Mouse (Mus musculus) embryonic stem cell, embryonic (primary cell): ENCODE results near the gene Mtrex.

ENCODE experiments used
- CTCF ChIA-PET, 4 experiments: fragments of 300-600 bp in 2 of 4; fragments of 350-600 bp in 2 of 4; sonication (Branson Sonifier 250); formaldehyde crosslinking; loops; one replicate each; lab custom pipeline; 2022; ENCODE audit warnings: inconsistent platforms in 2 of 4; lab: Charles Lee
- POLR2A ChIA-PET, 4 experiments: fragments of 300-600 bp in 2 of 4; fragments of 350-600 bp in 2 of 4; sonication (Branson Sonifier 250); formaldehyde crosslinking; loops; one replicate each; lab custom pipeline; 2022; ENCODE audit warnings: antibody characterized with exemption in 4 of 4, inconsistent platforms in 1 of 4; lab: Charles Lee

Mtrex gene

GRCm38 (mm10) chr13:112910434-112910833 is 16.8 kb downstream of the Mtrex start:
- CTCF ChIA-PET: interaction anchor here (0.6 to 2.2 kb wide), 10 partner anchors 8 to 237 kb away, joined by 3 to 8 read pairs (median 4); partner anchors contain the start of genes Dhx29 (in 1 of the 4) and Mtrex (in 1 of the 4)
- POLR2A ChIA-PET: interaction anchor here in 2 of 4 experiments (2.3 to 5.4 kb wide), 2 partner anchors 17 kb away, joined by 7 to 37 read pairs; partner anchors contain the start of genes Dhx29 (in 2 of the 2) and Mtrex (in 2 of the 2)

- POLR2A ChIA-PET: interaction anchor here in 3 of 4 experiments (0.6 to 5.4 kb wide), 4 partner anchors 18 to 1074 kb away, joined by 5 to 37 read pairs (median 8); partner anchors contain the start of genes Dhx29 (in 2 of the 3) and Mtrex (in 2 of the 3)
- CTCF ChIA-PET: interaction anchor here (0.6 to 2.3 kb wide), 11 partner anchors 9 to 236 kb away, joined by 3 to 8 read pairs (median 4); partner anchors contain the start of genes Dhx29 (in 1 of the 4) and Mtrex (in 1 of the 4)
Observed at GRCm38 (mm10) chr13:112909663-112910062, 17.5 kb downstream of the Mtrex start.

- CTCF ChIA-PET: no interaction called here
- POLR2A ChIA-PET: no interaction called here
Observed at GRCm38 (mm10) chr13:112902176-112902575, 25.0 kb downstream of the Mtrex start.

GRCm38 (mm10) chr13:112887234-112887633 is 40.0 kb downstream of the Mtrex start:
- CTCF ChIA-PET: no interaction called here

GRCm38 (mm10) chr13:112871500-112872266 is 55.5 kb downstream of the Mtrex start:
- ChIA-PET POLR2A (interaction anchor here in 1 of 4 experiments (1.0 to 1.2 kb wide), 2 partner anchors 26 to 50 kb away, joined by 3 to 5 read pairs; no protein-coding TSS in a partner anchor), CTCF (interaction anchor here in 2 of 4 experiments (0.7 to 1.1 kb wide), 2 partner anchors 198 to 1199 kb away, joined by 3 to 4 read pairs; no protein-coding TSS in a partner anchor)

More at GRCm38 (mm10) chr13:112887234-112887633, 40.0 kb downstream of the Mtrex start:
- POLR2A ChIA-PET: interaction anchor here in 2 of 4 experiments (0.7 to 1.1 kb wide), 2 partner anchors 8 to 40 kb away, joined by 3 read pairs; partner anchors contain the start of genes Dhx29 (in 1 of the 2) and Mtrex (in 1 of the 2)

- ChIA-PET POLR2A (interaction anchor here in 2 of 4 experiments (0.6 to 2.0 kb wide), 11 partner anchors 9 to 361 kb away, joined by 3 to 6 read pairs (median 3); partner anchors contain the start of genes Dhx29 (in 1 of the 2), Mcidas (in 1 of the 2) and Mtrex (in 1 of the 2)), CTCF (interaction anchor here in 2 of 4 experiments (0.6 to 1.0 kb wide), 2 partner anchors 41 to 196 kb away, joined by 3 to 4 read pairs; no protein-coding TSS in a partner anchor)
Observed at GRCm38 (mm10) chr13:112870039-112870690, 57.0 kb downstream of the Mtrex start.

- CTCF ChIA-PET: interaction anchor here in 2 of 4 experiments (0.8 to 1.4 kb wide), 2 partner anchors 189 to 193 kb away, joined by 3 read pairs; no protein-coding TSS in a partner anchor
Observed at GRCm38 (mm10) chr13:112867381-112867780, 59.8 kb downstream of the Mtrex start.

GRCm38 (mm10) chr13:112866782-112867181 is 60.4 kb downstream of the Mtrex start:
- POLR2A ChIA-PET: interaction anchor here in 2 of 4 experiments (0.9 to 3.0 kb wide), 9 partner anchors 9 to 193 kb away, joined by 3 to 14 read pairs (median 4); partner anchors contain the start of genes Dhx29 (in 2 of the 2), Mtrex (in 2 of the 2) and Plpp1 (in 1 of the 2)

More at GRCm38 (mm10) chr13:112867381-112867780, 59.8 kb downstream of the Mtrex start:
- POLR2A ChIA-PET: interaction anchor here in 2 of 4 experiments (0.9 to 3.0 kb wide), 10 partner anchors 8 to 193 kb away, joined by 3 to 14 read pairs (median 4); partner anchors contain the start of genes Dhx29 (in 2 of the 2), Mtrex (in 2 of the 2) and Plpp1 (in 1 of the 2)

GRCm38 (mm10) chr13:112862978-112863677 is 64.1 kb downstream of the Mtrex start:
- ChIA-PET CTCF (interaction anchor here in 1 of 4 experiments (0.5 kb wide), 1 partner anchor 223 kb away, joined by 3 read pairs; no protein-coding TSS in a partner anchor), POLR2A (no interaction called here)

More at GRCm38 (mm10) chr13:112866782-112867181, 60.4 kb downstream of the Mtrex start:
- CTCF ChIA-PET: interaction anchor here in 2 of 4 experiments (0.5 to 1.4 kb wide), 3 partner anchors 55 to 193 kb away, joined by 3 to 4 read pairs (median 3); no protein-coding TSS in a partner anchor

- ChIA-PET CTCF (interaction anchor here in 2 of 4 experiments (1.0 to 1.5 kb wide), 4 partner anchors 184 to 189 kb away, joined by 3 to 5 read pairs (median 4); no protein-coding TSS in a partner anchor), POLR2A (interaction anchor here in 2 of 4 experiments (0.6 to 1.1 kb wide), 4 partner anchors 12 to 65 kb away, joined by 3 to 4 read pairs (median 3); partner anchors contain the start of genes Dhx29 (in 1 of the 2) and Mtrex (in 1 of the 2))
Observed at GRCm38 (mm10) chr13:112862342-112862741, 64.9 kb downstream of the Mtrex start.

GRCm38 (mm10) chr13:112861825-112862306 is 65.3 kb downstream of the Mtrex start:
- CTCF ChIA-PET: interaction anchor here in 3 of 4 experiments (0.5 to 1.5 kb wide), 6 partner anchors 184 to 997 kb away, joined by 3 to 5 read pairs (median 4); no protein-coding TSS in a partner anchor
- POLR2A ChIA-PET: interaction anchor here in 2 of 4 experiments (0.6 to 1.3 kb wide), 7 partner anchors 7 to 65 kb away, joined by 3 to 4 read pairs (median 3); partner anchors contain the start of genes Dhx29 (in 1 of the 2) and Mtrex (in 1 of the 2)

GRCm38 (mm10) chr13:112860911-112861310 is 66.3 kb downstream of the Mtrex start:
- ChIA-PET POLR2A (interaction anchor here in 2 of 4 experiments (0.9 to 1.3 kb wide), 5 partner anchors 8 to 51 kb away, joined by 3 to 4 read pairs (median 3); no protein-coding TSS in a partner anchor), CTCF (interaction anchor here in 3 of 4 experiments (0.8 to 1.5 kb wide), 5 partner anchors 104 to 187 kb away, joined by 3 to 5 read pairs (median 4); no protein-coding TSS in a partner anchor)

- POLR2A ChIA-PET: interaction anchor here in 3 of 4 experiments (0.6 to 1.3 kb wide), 3 partner anchors 8 to 81 kb away, joined by 3 to 4 read pairs (median 3); no protein-coding TSS in a partner anchor
- CTCF ChIA-PET: interaction anchor here in 2 of 4 experiments (0.8 to 1.1 kb wide), 3 partner anchors 103 to 186 kb away, joined by 3 to 4 read pairs (median 3); no protein-coding TSS in a partner anchor
Observed at GRCm38 (mm10) chr13:112860370-112860769, 66.8 kb downstream of the Mtrex start.

GRCm38 (mm10) chr13:112859574-112860134 is 67.5 kb downstream of the Mtrex start:
- CTCF ChIA-PET: interaction anchor here in 1 of 4 experiments (1.1 kb wide), 1 partner anchor 102 kb away, joined by 3 read pairs; no protein-coding TSS in a partner anchor
- POLR2A ChIA-PET: interaction anchor here in 1 of 4 experiments (0.6 kb wide), 1 partner anchor 81 kb away, joined by 3 read pairs; no protein-coding TSS in a partner anchor

- ChIA-PET POLR2A (interaction anchor here in 1 of 4 experiments (2.5 kb wide), 1 partner anchor 70 kb away, joined by 7 read pairs; the partner anchor contains the start of genes Dhx29 and Mtrex), CTCF (interaction anchor here in 1 of 4 experiments (0.8 kb wide), 1 partner anchor 58 kb away, joined by 9 read pairs; no protein-coding TSS in a partner anchor)
Observed at GRCm38 (mm10) chr13:112857921-112858320, 69.3 kb downstream of the Mtrex start.
